Mouse (Mus musculus) midbrain, embryonic 13.5 days (tissue): ENCODE measurements around the gene Elovl7. TPM values are rescaled to one million over a fixed set of nuclear protein-coding genes. Genes with fewer than 3 reads are reported as not detected.

ENCODE experiments used
- ATAC-seq: fragments of 200-750 bp; cut with Nextera tagmentation; 2 replicates; pipeline ENCODE4 v1.8.0; 2017; ENCODE audit warnings: mild to moderate bottlenecking, moderate TSS enrichment, moderate library complexity
- H3K27ac ChIP-seq: fragments of 300-500 bp; sonication (generic); 2 replicates; pipeline ENCODE4 v1.5.1; 2015; ENCODE audit warnings: inconsistent platforms, mild to moderate bottlenecking, moderate library complexity
- H3K27me3 ChIP-seq: fragments of 300-500 bp; sonication (generic); 2 replicates; pipeline ENCODE4 v1.6.1; 2015; ENCODE audit warnings: mild to moderate bottlenecking, inconsistent platforms
- H3K36me3 ChIP-seq: fragments of 300-500 bp; sonication (generic); 2 replicates; pipeline ENCODE4 v1.6.1; 2015; ENCODE audit warnings: mild to moderate bottlenecking, inconsistent platforms
- H3K4me1 ChIP-seq: fragments of 300-500 bp; sonication (generic); replicated peaks from 2 replicates; pipeline ENCODE4 v1.6.1; 2015; ENCODE audit warnings: inconsistent platforms
- H3K4me2 ChIP-seq: fragments of 300-500 bp; sonication (generic); replicated peaks from 2 replicates; pipeline ENCODE4 v1.6.1; 2015; ENCODE audit warnings: moderate library complexity, mild to moderate bottlenecking, inconsistent platforms
- H3K4me3 ChIP-seq: fragments of 300-500 bp; sonication (generic); replicated peaks from 2 replicates; pipeline ENCODE4 v1.5.1; 2015; ENCODE audit warnings: mild to moderate bottlenecking, inconsistent platforms
- H3K9ac ChIP-seq: fragments of 300-500 bp; sonication (generic); replicated peaks from 2 replicates; pipeline ENCODE4 v1.6.1; 2015; ENCODE audit warnings: mild to moderate bottlenecking, inconsistent platforms
- H3K9me3 ChIP-seq: fragments of 300-500 bp; sonication (generic); 2 replicates; pipeline ENCODE4 v1.6.1; 2016; ENCODE audit warnings: mild to moderate bottlenecking, inconsistent platforms
- WGBS: fragments of 180-500 bp; shearing (Covaris S2); methylation state at CpG from one replicate; pipeline ENCODE4 v1.1.7; 2015; 5-methylcytosine and 5-hydroxymethylcytosine counted together
- polyA plus RNA-seq: library from polyadenylated mRNA; unstranded; fragments of >200 nt; fragmentation: Nextera tagmentation; extraction: Ambion mirVana; gene quantifications from 2 replicates; pipeline ENCODE4 v1.2.1, GENCODE M21; 2015

Elovl7 gene
- polyA plus RNA-seq, 1 experiment from 2014 or later: 0.74 TPM

DNA sequence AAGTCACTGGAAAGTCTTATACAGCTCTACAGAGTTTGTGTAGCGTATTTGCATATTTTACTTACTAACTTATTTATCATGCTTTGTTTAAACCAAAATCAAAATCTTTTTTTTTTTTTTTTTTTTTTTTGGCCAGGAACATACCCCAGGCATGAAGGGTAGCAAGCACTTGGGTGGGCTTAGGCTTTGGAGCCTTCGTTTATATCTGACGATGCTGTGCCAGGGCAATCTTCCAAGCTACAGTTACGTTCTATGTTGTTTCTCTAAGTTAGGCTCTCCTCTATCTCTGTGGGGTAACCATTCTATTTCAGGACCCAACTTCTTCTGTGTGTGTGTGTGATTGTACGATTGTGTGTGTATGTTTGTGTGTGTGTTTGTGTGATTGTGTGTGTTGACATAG is 36.9 kb downstream of the Elovl7 start:
- no peak for ATAC-seq
- no peak overlapping the region for H3K9ac ChIP-seq
- no peak overlapping the region for H3K4me3 ChIP-seq
- H3K9me3 ChIP-seq: no peaks in the 10 kb centered on the region
- no peak overlapping the region for H3K27ac ChIP-seq
- H3K27me3 ChIP-seq: no peaks in the 10 kb centered on the region
- no peaks in the 10 kb centered on the region for H3K36me3 ChIP-seq
- no peak overlapping the region for H3K4me2 ChIP-seq
- no peaks in the 10 kb centered on the region for H3K4me1 ChIP-seq
- 94% methylated on average over 5 of the region's 5 CpGs for WGBS

DNA sequence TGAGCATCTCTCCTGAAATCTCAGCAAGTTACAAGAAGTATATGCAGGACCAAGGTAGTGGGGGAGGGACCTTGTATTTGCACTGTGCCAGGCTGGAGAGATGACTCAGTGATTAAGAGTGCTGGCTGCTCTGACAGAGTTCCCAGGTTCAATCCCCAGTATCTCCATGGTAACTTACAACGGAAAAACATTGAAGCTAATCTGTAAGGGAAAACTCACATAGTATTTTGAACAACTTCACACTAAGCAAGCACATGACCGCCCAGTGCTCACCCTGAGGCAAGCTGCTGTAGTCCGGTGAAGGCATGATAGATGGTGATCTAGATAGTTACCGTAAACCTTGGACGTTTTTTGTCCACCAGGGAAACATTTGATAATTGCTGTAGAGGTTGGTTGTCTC is 39.8 kb downstream of the Elovl7 start:
- Histone ChIP-seq H3K9me3 (no peaks in the 10 kb centered on the region), H3K27me3 (no peaks in the 10 kb centered on the region), H3K36me3 (no peaks in the 10 kb centered on the region), H3K4me2 (no peak overlapping the region), H3K27ac (no peak overlapping the region), H3K4me1 (no peaks in the 10 kb centered on the region), H3K9ac (no peak overlapping the region), H3K4me3 (no peak overlapping the region)
- no peak for ATAC-seq
- 91% methylated on average over 5 of the region's 5 CpGs for WGBS

GRCm38 (mm10) chr13:108263042-108263441 is 48.8 kb downstream of the Elovl7 start:
- no peak overlapping the region for H3K27ac ChIP-seq
- no peak overlapping the region for H3K4me3 ChIP-seq
- no peak for ATAC-seq
- no peaks in the 10 kb centered on the region for H3K9me3 ChIP-seq
- no peaks in the 10 kb centered on the region for H3K36me3 ChIP-seq
- H3K4me2 ChIP-seq: no peak overlapping the region
- 56% methylated on average over 8 of the region's 8 CpGs for WGBS
- H3K9ac ChIP-seq: no peak overlapping the region
- no peaks in the 10 kb centered on the region for H3K27me3 ChIP-seq
- H3K4me1 ChIP-seq: no peaks in the 10 kb centered on the region

DNA sequence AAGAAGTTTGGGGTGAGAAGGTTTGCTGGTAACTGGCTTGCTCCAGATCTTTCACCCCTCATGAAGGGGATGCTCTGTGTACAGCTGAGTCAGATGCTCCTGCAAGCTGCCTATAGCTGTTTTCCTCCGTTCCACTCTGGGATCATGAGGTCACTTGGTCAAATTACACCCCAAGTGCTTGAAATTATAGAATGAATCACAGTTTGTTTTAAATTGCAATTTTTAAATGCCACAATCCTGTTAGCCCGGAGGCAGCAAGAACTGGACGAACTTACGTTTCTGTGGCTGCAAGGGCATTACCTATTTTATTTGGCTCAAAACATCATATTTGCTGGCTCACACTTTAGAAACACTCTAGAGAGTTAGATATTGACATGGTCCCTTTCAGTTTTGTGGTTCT is 51.2 kb downstream of the Elovl7 start:
- Histone ChIP-seq H3K27me3 (no peaks in the 10 kb centered on the region), H3K9ac (no peak overlapping the region), H3K4me2 (no peak overlapping the region), H3K4me3 (no peak overlapping the region), H3K9me3 (no peaks in the 10 kb centered on the region), H3K4me1 (no peaks in the 10 kb centered on the region; the same call in 1 of the 2 replicates), H3K27ac (no peak overlapping the region), H3K36me3 (no peaks in the 10 kb centered on the region)
- 91% methylated on average over 4 of the region's 4 CpGs for WGBS
- ATAC-seq: no peak

GRCm38 (mm10) chr13:108267841-108268634 is 53.8 kb downstream of the Elovl7 start:
- H3K4me1 ChIP-seq: no peaks in the 10 kb centered on the region; the same call in 1 of the 2 replicates
- WGBS: 89% methylated on average over 9 of the region's 9 CpGs
- no peaks in the 10 kb centered on the region for H3K36me3 ChIP-seq
- H3K4me3 ChIP-seq: no peak overlapping the region
- no peaks in the 10 kb centered on the region for H3K9me3 ChIP-seq
- no peaks in the 10 kb centered on the region for H3K27me3 ChIP-seq
- no peak for ATAC-seq
- no peak overlapping the region for H3K27ac ChIP-seq
- no peak overlapping the region for H3K4me2 ChIP-seq
- no peak overlapping the region for H3K9ac ChIP-seq

- Histone ChIP-seq H3K9ac (no peak overlapping the region), H3K36me3 (no peaks in the 10 kb centered on the region), H3K27me3 (no peaks in the 10 kb centered on the region), H3K9me3 (no peaks in the 10 kb centered on the region), H3K4me3 (no peak overlapping the region), H3K4me1 (no peaks in the 10 kb centered on the region; the same call in 1 of the 2 replicates), H3K4me2 (no peak overlapping the region), H3K27ac (no peak overlapping the region)
- no peak for ATAC-seq
- WGBS: 85% methylated on average over 7 of the region's 7 CpGs
Measured at GRCm38 (mm10) chr13:108271458-108272148, 57.4 kb downstream of the Elovl7 start.

- Histone ChIP-seq H3K27me3 (no peaks in the 10 kb centered on the region), H3K9me3 (no peaks in the 10 kb centered on the region), H3K27ac (no peak overlapping the region), H3K4me3 (no peak overlapping the region), H3K9ac (no peak overlapping the region), H3K4me2 (no peak overlapping the region), H3K4me1 (no peaks in the 10 kb centered on the region; the same call in 1 of the 2 replicates), H3K36me3 (no peaks in the 10 kb centered on the region)
- ATAC-seq: no peak
- 85% methylated on average over 8 of the region's 8 CpGs for WGBS
Measured at GRCm38 (mm10) chr13:108272332-108272731, 58.1 kb downstream of the Elovl7 start.

DNA sequence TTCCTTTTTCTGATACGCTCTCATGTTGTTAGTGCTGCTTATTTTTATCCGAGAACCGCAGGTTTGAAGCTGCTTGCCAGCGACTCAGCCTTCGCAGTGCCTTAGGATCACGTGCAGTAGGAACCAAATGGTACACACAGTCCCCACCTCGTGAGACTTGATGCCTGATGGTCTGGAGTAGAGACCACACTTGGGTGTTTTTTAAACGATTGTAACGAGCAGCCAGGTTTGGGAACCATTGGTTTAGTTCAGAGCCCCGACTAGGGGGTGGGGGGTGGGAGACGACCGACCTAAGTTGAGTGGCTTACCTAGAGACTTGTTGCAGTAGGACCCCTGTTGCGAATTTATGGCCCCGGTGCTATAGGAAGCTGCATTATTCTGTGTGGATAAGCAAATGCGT is 58.8 kb downstream of the Elovl7 start:
- Histone ChIP-seq H3K27ac (no peak overlapping the region), H3K4me3 (no peak overlapping the region), H3K9ac (no peak overlapping the region), H3K4me2 (no peak overlapping the region), H3K36me3 (no peaks in the 10 kb centered on the region), H3K27me3 (no peaks in the 10 kb centered on the region), H3K4me1 (no peaks in the 10 kb centered on the region; the same call in 1 of the 2 replicates), H3K9me3 (no peaks in the 10 kb centered on the region)
- ATAC-seq: no peak
- WGBS: 72% methylated on average over 15 of the region's 15 CpGs

DNA sequence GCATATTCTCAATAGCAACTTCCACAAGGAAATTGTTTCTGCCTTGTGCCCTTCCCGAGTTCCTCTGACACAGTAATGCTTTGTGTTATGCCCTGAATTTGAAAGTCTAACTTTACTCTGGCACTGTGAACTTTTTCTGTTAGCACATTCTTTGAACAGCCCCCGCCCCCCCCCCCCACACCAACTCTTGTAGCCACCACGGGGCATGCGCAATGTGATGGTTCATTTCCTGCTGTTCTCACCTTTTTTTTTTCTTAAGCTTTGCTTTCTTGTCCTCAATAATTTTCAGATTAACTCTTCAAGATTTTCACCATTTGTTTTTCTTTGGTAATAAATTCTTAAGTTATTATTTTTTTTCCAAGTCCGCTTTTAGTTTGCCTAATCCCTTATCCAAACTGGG is 59.3 kb downstream of the Elovl7 start:
- ATAC-seq: no peak
- Histone ChIP-seq H3K27me3 (no peaks in the 10 kb centered on the region), H3K9me3 (no peaks in the 10 kb centered on the region), H3K27ac (no peak overlapping the region), H3K9ac (no peak overlapping the region), H3K4me3 (no peak overlapping the region), H3K36me3 (no peaks in the 10 kb centered on the region), H3K4me1 (no peaks in the 10 kb centered on the region; the same call in 1 of the 2 replicates), H3K4me2 (no peak overlapping the region)
- 53% methylated on average over 5 of the region's 5 CpGs for WGBS

DNA sequence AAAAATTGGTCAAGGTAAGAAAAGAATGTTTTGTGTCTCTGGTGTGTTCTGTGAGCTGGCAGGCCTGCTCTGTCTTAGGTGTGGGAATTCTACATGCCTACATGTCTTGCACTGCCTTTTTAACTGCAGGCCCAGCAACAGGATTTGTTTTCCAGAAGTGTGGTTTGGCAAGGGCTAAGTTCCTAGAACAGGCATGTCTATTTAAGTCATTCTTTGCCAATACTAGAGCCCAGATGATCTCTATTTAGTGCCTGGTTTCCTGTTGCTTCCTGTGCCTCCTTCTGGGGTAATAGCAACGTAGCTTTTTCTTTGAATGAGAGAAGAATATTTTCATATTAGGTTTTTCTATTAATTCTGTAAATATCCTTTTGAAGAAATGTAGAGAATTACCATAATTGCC is 62.4 kb downstream of the Elovl7 start:
- no peak overlapping the region for H3K4me3 ChIP-seq
- H3K4me1 ChIP-seq: no peaks in the 10 kb centered on the region
- H3K27ac ChIP-seq: no peak overlapping the region
- no peak overlapping the region for H3K9ac ChIP-seq
- no peak for ATAC-seq
- no peaks in the 10 kb centered on the region for H3K9me3 ChIP-seq
- no peaks in the 10 kb centered on the region for H3K36me3 ChIP-seq
- no peaks in the 10 kb centered on the region for H3K27me3 ChIP-seq
- no peak overlapping the region for H3K4me2 ChIP-seq
- WGBS: 79% methylated on average over 1 of the region's 1 CpGs

DNA sequence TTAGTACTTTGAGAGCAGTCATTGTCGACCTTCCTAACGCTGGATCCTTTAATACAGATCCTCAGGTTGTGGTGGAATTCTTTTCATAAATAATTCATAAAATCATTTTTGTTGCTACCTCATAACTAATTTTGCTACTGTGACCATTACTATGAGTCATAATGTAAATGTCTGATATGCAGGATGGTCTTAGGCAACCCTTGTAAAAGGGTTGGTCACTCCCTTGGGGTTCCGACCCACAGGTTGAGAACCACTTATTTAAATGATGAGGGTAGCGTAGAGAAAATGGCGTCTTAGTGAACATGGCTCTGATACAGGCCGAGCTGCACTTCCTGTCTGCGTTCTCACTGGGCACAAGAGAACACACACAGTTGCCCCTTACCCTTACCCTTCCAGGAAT is 63.1 kb downstream of the Elovl7 start:
- no peaks in the 10 kb centered on the region for H3K27me3 ChIP-seq
- H3K36me3 ChIP-seq: no peaks in the 10 kb centered on the region
- H3K9me3 ChIP-seq: no peaks in the 10 kb centered on the region
- no peak overlapping the region for H3K27ac ChIP-seq
- no peak overlapping the region for H3K4me3 ChIP-seq
- no peak overlapping the region for H3K4me2 ChIP-seq
- no peaks in the 10 kb centered on the region for H3K4me1 ChIP-seq
- no peak overlapping the region for H3K9ac ChIP-seq
- WGBS: 77% methylated on average over 7 of the region's 7 CpGs
- ATAC-seq: no peak

GRCm38 (mm10) chr13:108278592-108278991 is 64.4 kb downstream of the Elovl7 start:
- Histone ChIP-seq H3K4me2 (no peak overlapping the region), H3K9me3 (no peaks in the 10 kb centered on the region), H3K4me1 (no peaks in the 10 kb centered on the region), H3K9ac (no peak overlapping the region), H3K36me3 (no peaks in the 10 kb centered on the region), H3K4me3 (no peak overlapping the region), H3K27ac (no peak overlapping the region), H3K27me3 (no peaks in the 10 kb centered on the region)
- no peak for ATAC-seq
- WGBS: 69% methylated on average over 6 of the region's 6 CpGs
